Mouse (Mus musculus) heart, postnatal 14 days (tissue): ENCODE data around the gene Gipc2. TPM values are rescaled to one million over a fixed set of nuclear protein-coding genes. Genes with fewer than 3 reads are reported as not detected.

Experiments used
- DNase-seq, 2 experiments: peaks; one replicate each; pipeline ENCODE4 v3.0.0; 2021 to 2022
- intact Hi-C: fragments of 180-260 bp; cut with DNase I; formaldehyde crosslinking; loops from one replicate; pipeline ENCODE4 v1.15.1; 2025
- total RNA-seq, 2 experiments: library from RNA; stranded (reverse); gene quantifications; 2 replicates each; pipeline ENCODE4 v1.2.3; 2021

The Gipc2 gene
- total RNA-seq, 2 experiments from 2014 or later: 2.1 to 2.9 TPM

GRCm38 (mm10) chr3:152192238-152192931 is 26.4 kb upstream of the Gipc2 start:
- intact Hi-C loops: loop anchor here (2.0 kb wide), 2 partner anchors 18 to 76 kb away; partner anchors contain the start of genes Dnajb4 and Fubp1
- DNase-seq: no peak

GRCm38 (mm10) chr3:152191791-152192237 is 25.8 kb upstream of the Gipc2 start:
- DNase-seq: peak; percentile 49 to 58
- intact Hi-C loops: loop anchor here (2.0 kb wide), 3 partner anchors 19 to 75 kb away; partner anchors contain the start of genes Dnajb4 and Fubp1

GRCm38 (mm10) chr3:152190679-152191477 is 24.8 kb upstream of the Gipc2 start:
- DNase-seq: no peak
- intact Hi-C loops: loop anchor here (2.0 kb wide), 1 partner anchor 46 kb away; no protein-coding TSS in a partner anchor

- no peak for DNase-seq
- intact Hi-C loops: no loop called here
These were observed 23.3 kb upstream of the Gipc2 start for GRCm38 (mm10) chr3:152189306-152189705.

- DNase-seq: peak in 1 of 2 experiments; percentile 19
- intact Hi-C loops: no loop called here
These were observed 20.1 kb upstream of the Gipc2 start for GRCm38 (mm10) chr3:152186106-152186505.

GRCm38 (mm10) chr3:152183522-152183921 is 17.5 kb upstream of the Gipc2 start:
- no peak for DNase-seq
- intact Hi-C loops: no loop called here

- intact Hi-C loops: no loop called here
- DNase-seq: no peak
These were observed 14.6 kb upstream of the Gipc2 start for GRCm38 (mm10) chr3:152180624-152181023.

GRCm38 (mm10) chr3:152179285-152179684 is 13.3 kb upstream of the Gipc2 start:
- DNase-seq: no peak
- intact Hi-C loops: no loop called here

GRCm38 (mm10) chr3:152178816-152179215 is 12.8 kb upstream of the Gipc2 start:
- DNase-seq: no peak
- intact Hi-C loops: no loop called here

- no peak for DNase-seq
- intact Hi-C loops: no loop called here
These were observed 6.4 kb upstream of the Gipc2 start for GRCm38 (mm10) chr3:152172322-152172935.

- intact Hi-C loops: no loop called here
- no peak for DNase-seq
These were observed 5.8 kb upstream of the Gipc2 start for GRCm38 (mm10) chr3:152171862-152172261.

- intact Hi-C loops: no loop called here
- DNase-seq: no peak
These were observed 5.2 kb upstream of the Gipc2 start for GRCm38 (mm10) chr3:152171236-152171635.

GRCm38 (mm10) chr3:152170407-152170806 is 4.4 kb upstream of the Gipc2 start:
- intact Hi-C loops: no loop called here
- DNase-seq: no peak

GRCm38 (mm10) chr3:152168007-152168406 is 2.0 kb upstream of the Gipc2 start:
- intact Hi-C loops: no loop called here

GRCm38 (mm10) chr3:152166699-152167451 is 845 bp upstream of the Gipc2 start:
- intact Hi-C loops: no loop called here
- no peak for DNase-seq

More at GRCm38 (mm10) chr3:152168007-152168406, 2.0 kb upstream of the Gipc2 start:
- DNase-seq: no peak

GRCm38 (mm10) chr3:152165351-152166098 is 505 bp downstream of the Gipc2 start:
- intact Hi-C loops: no loop called here
- DNase-seq: peak; percentile 56 to 57

- intact Hi-C loops: no loop called here
- DNase-seq: no peak
These were observed 1.0 kb downstream of the Gipc2 start for GRCm38 (mm10) chr3:152165014-152165350.

- intact Hi-C loops: no loop called here
- DNase-seq: no peak
These were observed 2.7 kb downstream of the Gipc2 start for GRCm38 (mm10) chr3:152163320-152163719.

GRCm38 (mm10) chr3:152160607-152161006 is 5.4 kb downstream of the Gipc2 start:
- no peak for DNase-seq
- intact Hi-C loops: no loop called here

GRCm38 (mm10) chr3:152159321-152159720 is 6.7 kb downstream of the Gipc2 start:
- intact Hi-C loops: no loop called here
- DNase-seq: no peak
